Mouse (Mus musculus): ENCODE results near the gene Rab8b. TPM values are rescaled to one million over a fixed set of nuclear protein-coding genes. Genes with fewer than 3 reads are reported as not detected.
"Not testable (repeated sequence)": the region's sequence is repeated elsewhere in the genome, so short reads cannot be mapped to it uniquely, and the experiment has no call there.

Gene Rab8b
- polyA plus RNA-seq, 1 experiment from 2014 or later = 28.8 TPM

DNA sequence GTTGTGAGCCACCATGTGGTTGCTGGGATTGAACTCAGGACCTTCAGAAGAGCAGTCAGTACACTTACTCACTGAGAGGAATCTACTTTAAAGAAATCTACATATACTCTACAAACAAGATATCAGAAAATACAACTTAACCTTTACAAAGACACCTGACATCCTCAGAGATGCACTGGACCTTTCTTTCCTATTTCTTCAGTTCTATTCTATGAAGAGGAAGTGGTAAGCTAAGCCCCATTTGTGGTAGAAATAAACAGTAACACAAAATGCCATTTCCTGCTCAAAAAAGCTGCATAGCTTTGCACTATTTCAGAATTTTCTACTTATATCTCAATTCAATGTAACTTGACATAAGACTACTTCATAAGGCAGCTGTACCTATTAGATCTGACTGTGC is 46.0 kb downstream of the Rab8b start:
- H3K4me1 ChIP-seq (replicated peaks; ENCODE audit: control insufficient read depth, insufficient read depth, low read length) = 0 out of 2 replicates have a peak, but pooled peaks cover 5% of the 10 kb centered on the region
- H3K4me3 ChIP-seq (ENCODE audit: low read length) = no peak overlapping the region

DNA sequence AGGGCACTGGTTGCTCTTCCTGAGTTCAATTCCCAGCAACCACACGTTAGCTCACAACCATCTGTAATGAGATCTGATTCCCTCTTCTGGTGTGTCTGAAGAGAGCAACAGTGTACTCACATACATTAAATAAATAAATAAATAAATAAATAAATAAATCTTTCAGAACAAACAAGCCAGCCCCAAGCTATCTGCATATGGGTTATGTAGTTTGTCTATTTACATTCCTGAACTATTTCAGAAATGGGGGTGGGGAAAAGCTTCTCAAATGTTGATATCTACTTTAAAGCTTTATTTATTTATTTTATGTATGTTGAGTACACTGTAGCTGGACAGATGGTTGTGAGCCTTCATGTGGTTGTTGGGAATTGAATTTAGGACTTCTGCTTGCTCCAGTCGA is 46.5 kb downstream of the Rab8b start:
- H3K9me3 ChIP-seq (ENCODE audit: control insufficient read depth, low read length); H3K27me3 ChIP-seq (ENCODE audit: control insufficient read depth, insufficient read depth, low read depth, low read length); H3K36me3 ChIP-seq (ENCODE audit: control insufficient read depth, insufficient read depth, low read length); H3K4me1 ChIP-seq (replicated peaks; ENCODE audit: control insufficient read depth, insufficient read depth, low read length); H3K4me3 ChIP-seq (ENCODE audit: low read length); H3K9ac ChIP-seq (ENCODE audit: low read length); H3K4me2 ChIP-seq (ENCODE audit: low read depth, low read length): not testable (repeated sequence)
- 64% methylated on average over 2 of the region's 2 CpGs for WGBS
- ATAC-seq (ENCODE audit: low read depth) = peak; percentile 53
- peak overlapping the region; percentile 78 for H3K27ac ChIP-seq (ENCODE audit: low read length)

More for the DNA sequence above, 46.0 kb downstream of the Rab8b start:
- Histone ChIP-seq H3K4me2 (ENCODE audit: low read depth, low read length) (no peak overlapping the region), H3K27ac (ENCODE audit: low read length) (no peak overlapping the region), H3K9me3 (ENCODE audit: control insufficient read depth, low read length) (peaks cover 5% of the 10 kb centered on the region; the same call in 1 of the 2 replicates), H3K9ac (ENCODE audit: low read length) (no peak overlapping the region), H3K27me3 (ENCODE audit: control insufficient read depth, insufficient read depth, low read depth, low read length) (no peaks in the 10 kb centered on the region), H3K36me3 (ENCODE audit: control insufficient read depth, insufficient read depth, low read length) (no peaks in the 10 kb centered on the region; the same call in 1 of the 2 replicates)
- ATAC-seq (ENCODE audit: low read depth) = no peak

DNA sequence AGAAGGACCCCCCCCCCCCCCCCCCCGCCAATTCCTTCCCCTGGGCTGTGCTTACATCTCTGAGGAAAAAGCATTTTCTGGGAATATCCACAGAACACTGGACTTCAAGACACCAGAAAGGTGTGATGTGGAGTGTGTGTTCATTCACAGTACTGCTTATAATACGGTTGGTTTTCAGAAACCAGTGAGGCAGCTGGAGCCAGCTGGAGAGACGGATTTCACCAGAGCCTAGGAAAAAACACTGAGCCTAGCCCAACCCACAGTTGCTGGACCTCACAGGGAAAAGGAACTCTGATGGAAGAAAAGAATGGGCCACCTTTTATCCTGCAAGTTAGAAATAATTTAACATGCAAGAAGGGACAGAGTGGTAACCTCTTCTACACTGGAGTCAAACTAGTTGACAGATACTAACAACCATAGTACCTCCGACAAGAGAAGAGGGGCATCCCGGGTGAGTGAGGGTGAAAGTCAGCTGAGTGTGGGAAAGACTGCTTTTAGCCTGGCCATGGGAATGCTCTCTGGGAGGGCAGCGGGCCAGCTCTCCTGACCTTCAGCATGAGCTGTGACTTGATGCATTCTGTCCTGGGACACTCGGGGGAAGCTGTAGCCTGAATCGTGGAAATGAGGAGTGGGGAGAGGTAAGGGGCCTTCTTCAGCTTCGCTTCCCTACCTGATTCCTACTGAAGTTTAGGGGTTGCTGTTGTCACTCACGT is 47.3 kb downstream of the Rab8b start:
- peak overlapping the region; percentile 27 for H3K4me2 ChIP-seq (ENCODE audit: low read depth, low read length)
- H3K4me1 ChIP-seq (replicated peaks; ENCODE audit: control insufficient read depth, insufficient read depth, low read length) = 0 out of 2 replicates have a peak, but pooled peaks cover 5% of the 10 kb centered on the region
- 48% methylated on average over 10 of the region's 10 CpGs for WGBS
- peak; percentile 89 for ATAC-seq (ENCODE audit: low read depth)
- H3K4me3 ChIP-seq (ENCODE audit: low read length) = no peak overlapping the region
- peaks cover 5% of the 10 kb centered on the region; the same call in 1 of the 2 replicates for H3K9me3 ChIP-seq (ENCODE audit: control insufficient read depth, low read length)
- H3K27me3 ChIP-seq (ENCODE audit: control insufficient read depth, insufficient read depth, low read depth, low read length) = no peaks in the 10 kb centered on the region
- no peak overlapping the region; the same call in 1 of the 2 replicates for H3K9ac ChIP-seq (ENCODE audit: low read length)
- H3K27ac ChIP-seq (ENCODE audit: low read length) = peak overlapping the region; percentile 78
- no peaks in the 10 kb centered on the region; the same call in 1 of the 2 replicates for H3K36me3 ChIP-seq (ENCODE audit: control insufficient read depth, insufficient read depth, low read length)

DNA sequence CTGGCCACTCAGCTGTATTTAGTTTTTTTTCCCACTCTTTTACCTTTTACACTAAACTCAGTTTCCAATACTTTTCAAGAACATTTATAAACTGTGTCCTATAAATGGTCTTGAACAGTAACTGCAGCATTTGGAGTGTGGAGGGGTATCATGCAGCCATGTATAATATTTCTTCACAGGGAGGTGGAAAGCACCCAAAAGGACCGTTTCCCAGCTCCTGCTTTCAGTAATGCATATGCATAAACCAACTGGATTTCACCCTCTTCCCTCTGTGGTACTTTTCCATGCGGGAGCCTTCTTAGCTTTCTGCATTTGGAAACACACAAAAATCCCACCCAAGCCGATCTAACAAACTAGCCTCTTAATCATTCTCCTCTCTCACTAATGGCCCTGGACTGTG is 54.8 kb downstream of the Rab8b start:
- Histone ChIP-seq H3K9ac (ENCODE audit: low read length) (no peak overlapping the region), H3K36me3 (ENCODE audit: control insufficient read depth, insufficient read depth, low read length) (peaks cover 2% of the 10 kb centered on the region; the same call in 1 of the 2 replicates), H3K4me1 (replicated peaks; ENCODE audit: control insufficient read depth, insufficient read depth, low read length) (no peaks in the 10 kb centered on the region; the same call in 1 of the 2 replicates), H3K4me2 (ENCODE audit: low read depth, low read length) (no peak overlapping the region), H3K27me3 (ENCODE audit: control insufficient read depth, insufficient read depth, low read depth, low read length) (no peaks in the 10 kb centered on the region), H3K9me3 (ENCODE audit: control insufficient read depth, low read length) (no peaks in the 10 kb centered on the region), H3K4me3 (ENCODE audit: low read length) (no peak overlapping the region), H3K27ac (ENCODE audit: low read length) (no peak overlapping the region)
- WGBS = 67% methylated on average over 3 of the region's 3 CpGs
- no peak for ATAC-seq (ENCODE audit: low read depth)

DNA sequence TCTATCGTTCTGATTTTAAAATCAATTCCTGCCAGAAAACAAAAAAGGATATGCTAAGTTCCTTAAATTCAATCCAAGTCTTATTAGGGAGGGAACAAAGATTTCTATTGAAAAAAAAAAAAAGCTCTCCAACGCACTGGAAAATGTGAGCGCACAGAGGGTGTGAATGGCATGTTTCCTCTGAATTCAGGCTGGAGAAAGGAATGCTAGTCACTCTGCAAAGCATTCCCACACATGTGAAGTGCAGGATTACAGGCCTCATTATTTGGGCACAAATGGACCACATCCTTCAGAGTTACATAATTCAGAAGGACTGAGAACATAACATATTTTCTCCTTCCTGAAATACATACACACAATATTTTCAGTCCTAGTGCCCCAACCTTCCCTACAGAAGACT is 56.0 kb downstream of the Rab8b start:
- no peak for ATAC-seq (ENCODE audit: low read depth)
- Histone ChIP-seq H3K36me3 (ENCODE audit: control insufficient read depth, insufficient read depth, low read length) (peaks cover 2% of the 10 kb centered on the region; the same call in 1 of the 2 replicates), H3K9ac (ENCODE audit: low read length) (no peak overlapping the region), H3K27ac (ENCODE audit: low read length) (peak overlapping the region; percentile 45; the same call in 1 of the 2 replicates), H3K4me3 (ENCODE audit: low read length) (no peak overlapping the region), H3K27me3 (ENCODE audit: control insufficient read depth, insufficient read depth, low read depth, low read length) (no peaks in the 10 kb centered on the region), H3K4me1 (replicated peaks; ENCODE audit: control insufficient read depth, insufficient read depth, low read length) (no peaks in the 10 kb centered on the region; the same call in 1 of the 2 replicates), H3K4me2 (ENCODE audit: low read depth, low read length) (no peak overlapping the region), H3K9me3 (ENCODE audit: control insufficient read depth, low read length) (no peaks in the 10 kb centered on the region)
- WGBS = 54% methylated on average over 3 of the region's 3 CpGs

DNA sequence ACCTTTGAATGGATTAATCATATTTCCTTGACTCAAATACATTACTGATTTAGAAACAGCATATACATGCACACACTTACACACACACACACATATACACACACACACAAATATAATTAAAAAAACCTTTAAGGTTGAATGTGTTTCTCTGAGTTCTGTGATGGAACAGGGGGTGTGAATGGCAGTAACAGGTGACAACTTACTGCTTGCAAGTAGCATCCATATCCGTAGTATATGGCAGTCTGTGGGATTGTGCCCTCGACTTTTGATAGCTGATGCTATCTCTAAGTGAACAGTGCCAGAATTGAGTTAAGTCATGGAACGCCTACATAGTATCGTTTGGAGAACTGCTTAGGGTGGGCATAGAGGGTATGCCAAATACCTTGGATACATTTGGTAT is 57.3 kb downstream of the Rab8b start:
- H3K27ac ChIP-seq (ENCODE audit: low read length) = no peak overlapping the region
- ATAC-seq (ENCODE audit: low read depth) = no peak
- WGBS = 90% methylated on average over 4 of the region's 4 CpGs

DNA sequence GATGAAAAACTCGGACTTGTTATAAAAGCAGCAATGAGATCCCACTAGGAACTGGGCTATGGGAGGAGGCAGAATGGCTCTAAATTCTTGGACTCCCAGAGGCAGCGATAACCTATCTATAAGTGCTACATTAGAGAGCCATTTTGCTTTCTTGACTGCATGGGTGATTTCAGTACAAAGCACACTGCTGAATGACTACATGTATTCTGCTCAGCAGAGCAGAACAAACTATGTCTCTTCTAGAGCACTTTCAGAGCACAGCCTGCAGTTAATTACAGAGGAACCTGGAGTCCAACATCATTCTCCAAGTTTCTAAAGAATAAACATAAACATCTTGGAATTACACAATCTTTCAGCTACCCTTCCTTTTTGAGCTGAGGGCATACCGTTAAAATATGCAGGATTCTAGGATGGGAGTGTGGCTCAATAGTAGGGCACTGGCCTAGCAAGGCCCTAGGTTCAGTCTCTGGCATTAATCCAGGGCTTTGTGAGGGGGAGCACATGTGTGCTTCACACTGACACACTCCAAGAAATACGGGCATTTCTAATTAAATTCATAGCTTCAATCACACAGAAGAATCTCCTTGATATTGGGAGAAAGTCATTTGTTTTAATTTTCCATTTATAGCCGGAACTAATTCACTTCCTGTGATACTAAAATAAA is 58.3 kb downstream of the Rab8b start:
- Histone ChIP-seq H3K9ac (ENCODE audit: low read length) (no peak overlapping the region), H3K4me2 (ENCODE audit: low read depth, low read length) (no peak overlapping the region), H3K27me3 (ENCODE audit: control insufficient read depth, insufficient read depth, low read depth, low read length) (no peaks in the 10 kb centered on the region), H3K4me1 (replicated peaks; ENCODE audit: control insufficient read depth, insufficient read depth, low read length) (no peaks in the 10 kb centered on the region; the same call in 1 of the 2 replicates), H3K27ac (ENCODE audit: low read length) (no peak overlapping the region), H3K9me3 (ENCODE audit: control insufficient read depth, low read length) (no peaks in the 10 kb centered on the region), H3K4me3 (ENCODE audit: low read length) (no peak overlapping the region), H3K36me3 (ENCODE audit: control insufficient read depth, insufficient read depth, low read length) (peaks cover 2% of the 10 kb centered on the region)
- 68% methylated on average over 5 of the region's 5 CpGs for WGBS
- no peak for ATAC-seq (ENCODE audit: low read depth)

More for the DNA sequence above, 57.3 kb downstream of the Rab8b start:
- Histone ChIP-seq H3K4me3 (ENCODE audit: low read length) (no peak overlapping the region), H3K27me3 (ENCODE audit: control insufficient read depth, insufficient read depth, low read depth, low read length) (no peaks in the 10 kb centered on the region), H3K9me3 (ENCODE audit: control insufficient read depth, low read length) (no peaks in the 10 kb centered on the region), H3K4me1 (replicated peaks; ENCODE audit: control insufficient read depth, insufficient read depth, low read length) (no peaks in the 10 kb centered on the region; the same call in 1 of the 2 replicates), H3K9ac (ENCODE audit: low read length) (no peak overlapping the region), H3K36me3 (ENCODE audit: control insufficient read depth, insufficient read depth, low read length) (peaks cover 2% of the 10 kb centered on the region), H3K4me2 (ENCODE audit: low read depth, low read length) (no peak overlapping the region)

DNA sequence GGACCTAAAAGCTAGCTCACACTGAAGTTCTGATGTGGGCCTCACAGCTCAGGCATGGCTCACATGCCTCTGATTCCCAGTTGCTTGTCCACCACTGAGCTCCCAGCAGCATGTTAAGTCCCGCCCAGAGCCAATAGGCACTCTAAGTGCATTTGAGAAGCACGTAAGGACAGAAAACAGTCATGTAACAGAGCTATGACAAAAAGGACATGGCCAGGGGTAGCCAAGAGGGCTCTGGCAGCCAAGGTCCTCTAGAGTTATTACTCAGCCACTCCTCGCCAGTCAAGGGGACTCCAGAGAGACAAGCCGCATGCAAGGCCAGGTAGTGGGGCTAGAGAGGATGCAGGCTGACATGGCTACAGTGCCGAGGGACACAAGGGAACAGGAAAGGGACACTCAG is 60.0 kb downstream of the Rab8b start:
- Histone ChIP-seq H3K27me3 (ENCODE audit: control insufficient read depth, insufficient read depth, low read depth, low read length) (no peaks in the 10 kb centered on the region), H3K27ac (ENCODE audit: low read length) (no peak overlapping the region), H3K4me3 (ENCODE audit: low read length) (no peak overlapping the region), H3K4me1 (replicated peaks; ENCODE audit: control insufficient read depth, insufficient read depth, low read length) (no peaks in the 10 kb centered on the region; the same call in 1 of the 2 replicates), H3K9me3 (ENCODE audit: control insufficient read depth, low read length) (no peaks in the 10 kb centered on the region), H3K4me2 (ENCODE audit: low read depth, low read length) (no peak overlapping the region), H3K9ac (ENCODE audit: low read length) (no peak overlapping the region), H3K36me3 (ENCODE audit: control insufficient read depth, insufficient read depth, low read length) (peaks cover 2% of the 10 kb centered on the region)
- no peak for ATAC-seq (ENCODE audit: low read depth)
- WGBS = 79% methylated on average over 5 of the region's 5 CpGs

DNA sequence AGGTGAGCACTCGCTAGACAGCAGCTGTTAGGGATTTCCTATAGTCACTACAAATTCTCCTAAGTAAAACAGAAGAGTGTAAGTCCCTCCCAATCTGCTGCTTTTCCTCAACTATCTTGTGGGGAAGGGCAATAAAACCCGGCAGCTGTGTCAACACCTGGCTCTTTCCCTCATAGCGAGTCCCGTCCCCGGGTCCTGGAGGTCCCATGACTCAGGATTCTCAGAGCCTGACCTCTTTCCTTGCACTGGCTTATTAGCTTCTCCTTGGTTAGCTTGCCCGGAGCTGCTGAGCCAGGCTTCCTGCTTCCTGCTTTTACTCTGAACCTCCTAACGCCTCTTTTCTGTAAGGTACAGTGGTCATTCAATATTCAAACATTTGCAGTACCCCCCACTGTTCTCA is 63.6 kb downstream of the Rab8b start:
- ATAC-seq (ENCODE audit: low read depth) = no peak
- H3K27me3 ChIP-seq (ENCODE audit: control insufficient read depth, insufficient read depth, low read depth, low read length) = no peaks in the 10 kb centered on the region

More for the DNA sequence above, 63.6 kb downstream of the Rab8b start:
- Histone ChIP-seq H3K9me3 (ENCODE audit: control insufficient read depth, low read length) (no peaks in the 10 kb centered on the region), H3K9ac (ENCODE audit: low read length) (no peak overlapping the region), H3K4me1 (replicated peaks; ENCODE audit: control insufficient read depth, insufficient read depth, low read length) (0 out of 2 replicates have a peak, but pooled peaks cover 3% of the 10 kb centered on the region), H3K4me3 (ENCODE audit: low read length) (no peak overlapping the region), H3K4me2 (ENCODE audit: low read depth, low read length) (no peak overlapping the region), H3K27ac (ENCODE audit: low read length) (no peak overlapping the region), H3K36me3 (ENCODE audit: control insufficient read depth, insufficient read depth, low read length) (no peaks in the 10 kb centered on the region; the same call in 1 of the 2 replicates)
- 60% methylated on average over 7 of the region's 7 CpGs for WGBS

All from lung, embryonic 16.5 days (tissue).